In genomic region chr6:149057947-149058391, GRCm38 (mm10) we compare ENCODE assay signal across 9 mouse cellular contexts. TPM values are rescaled to one million over a fixed set of nuclear protein-coding genes. Genes with fewer than 3 reads are reported as not detected.
DNase-seq lines count a peak whose midpoint lies in the region; ATAC-seq and TF ChIP-seq lines count a peak whose summit lies in the region.
"Had no signal": no experiment of that assay in that cellular context is flagged by ENCODE, and none has a peak within 500 bp of the region (broad histone marks: within the 10 kb centered on the region; RNA-seq: fewer than 3 reads in every experiment).

No protein-coding gene starts in this region.

- intact Hi-C loops in heart, adult 2 months (cut with DNase I), result loop anchor here (1.0 to 5.0 kb wide), 3 partner anchors 44 to 319 kb away; partner anchors contain the start of gene Dennd5b

- H3K27ac ChIP-seq in heart, adult 2 months, result peak overlapping the region; percentile 21; the same call in 1 of the 2 replicates
- no peak overlapping the region for H3K27ac ChIP-seq in heart, embryonic 11.5 days (ENCODE audit: low read depth, low read length)
- H3K27ac ChIP-seq in bone marrow macrophage, adult 2 months (ENCODE audit: insufficient read depth, low read depth, low read length), result no peak overlapping the region
- H3K27ac ChIP-seq: lung, embryonic 15.5 days had no signal

- H3K27me3 ChIP-seq in heart, adult 2 months (ENCODE audit: control insufficient read depth, insufficient read depth, low read length), result no peaks in the 10 kb centered on the region
- H3K27me3 ChIP-seq in heart, embryonic 11.5 days (ENCODE audit: control insufficient read depth, insufficient read depth, low read length), result no peaks in the 10 kb centered on the region
- H3K27me3 ChIP-seq in C2C12 (ENCODE audit: control insufficient read depth, insufficient read depth, insufficient read length), result no peaks in the 10 kb centered on the region
- H3K27me3 ChIP-seq: lung, embryonic 15.5 days had no signal

- no peak overlapping the region for H3K9ac ChIP-seq in heart, adult 2 months (ENCODE audit: low read depth, low read length)
- no peak overlapping the region for H3K9ac ChIP-seq in heart, embryonic 11.5 days (ENCODE audit: low read depth, low read length)
- H3K9ac ChIP-seq: lung, embryonic 15.5 days had no signal

- ATAC-seq in heart, embryonic 11.5 days (replicated peaks; ENCODE audit: insufficient number of reproducible peaks, low FRiP score, low TSS enrichment), result no peak
- ATAC-seq in hematopoietic stem cell, adult 5-6 weeks (replicated peaks in 1 of 2; ENCODE audit: insufficient read depth in 1 of 2, low FRiP score in 2 of 2, low TSS enrichment in 1 of 2, low read depth in 1 of 2, poor library complexity in 2 of 2, severe bottlenecking in 2 of 2), result peak; percentile 72 to 75
- ATAC-seq in megakaryocyte progenitor cell, adult 5-6 weeks (replicated peaks; ENCODE audit: poor library complexity), result peak; percentile 95

- peak; percentile 88 for TF ChIP-seq CTCF in heart, adult 2 months (IDR thresholded peaks at IDR 0.05)
- TF ChIP-seq CTCF in C2C12 (IDR thresholded peaks at IDR 0.05; ENCODE audit: control insufficient read depth, insufficient read depth, insufficient read length), result peak; percentile 9
- 0 out of 2 replicates have a peak, but pooled peaks have one; percentile 34 for TF ChIP-seq CTCF in bone marrow macrophage, adult 2 months (IDR thresholded peaks at IDR 0.05; ENCODE audit: low read depth, low read length)

- peaks cover 2% of the 10 kb centered on the region for H3K79me3 ChIP-seq in C2C12 (ENCODE audit: low read depth)

- peak in 1 of 2 experiments; percentile 18 for DNase-seq in heart, adult 2 months
- no peak for DNase-seq in T-cell, adult 2 months (ENCODE audit: low spot score)
- DNase-seq in left cerebral cortex, adult 9 months (ENCODE audit: low spot score in 2 of 2), result no peak

- H3K36me3 ChIP-seq in heart, adult 2 months (ENCODE audit: control insufficient read depth, insufficient read depth, low read length), result peaks cover 12% of the 10 kb centered on the region; the same call in 1 of the 2 replicates
- no peaks in the 10 kb centered on the region for H3K36me3 ChIP-seq in heart, embryonic 11.5 days (ENCODE audit: control insufficient read depth, insufficient read depth, low read length)
- H3K36me3 ChIP-seq in C2C12 (ENCODE audit: control insufficient read depth, insufficient read depth), result peaks cover 9% of the 10 kb centered on the region
- H3K36me3 ChIP-seq: lung, embryonic 15.5 days had no signal

- H3K4me2 ChIP-seq in heart, embryonic 11.5 days, result no peak overlapping the region
- H3K4me2 ChIP-seq: lung, embryonic 15.5 days had no signal

- no peak for TF ChIP-seq POLR2A in heart, adult 2 months (IDR thresholded peaks at IDR 0.05; ENCODE audit: insufficient read depth, low read depth, low read length)
- no peak for TF ChIP-seq POLR2A in bone marrow macrophage, adult 2 months (IDR thresholded peaks at IDR 0.05; ENCODE audit: borderline replicate concordance, low read depth, low read length)

- 21% methylated on average over 3 of the region's 3 CpGs for WGBS in heart, adult 2 months
- 29% methylated on average over 3 of the region's 3 CpGs for WGBS in heart, embryonic 11.5 days (ENCODE audit: insufficient replicate concordance)

- 0 out of 2 replicates have a peak, but pooled peaks have one; percentile 47 for TF ChIP-seq EP300 in heart, adult 2 months (IDR thresholded peaks at IDR 0.05; ENCODE audit: insufficient read depth, low read depth, low read length)

- no peaks in the 10 kb centered on the region; the same call in 1 of the 2 replicates for H3K79me2 ChIP-seq in heart, adult 2 months (replicated peaks; ENCODE audit: control insufficient read depth, insufficient read depth, low read length)
- H3K79me2 ChIP-seq in C2C12 (ENCODE audit: control insufficient read depth, insufficient read depth), result no peaks in the 10 kb centered on the region

- no peak overlapping the region for H3ac ChIP-seq in C2C12 (ENCODE audit: control insufficient read depth, insufficient read length, low read depth)

- H3K4me1 ChIP-seq in heart, adult 2 months (ENCODE audit: control insufficient read depth, insufficient read depth, low read length), result peaks cover 3% of the 10 kb centered on the region
- H3K4me1 ChIP-seq in heart, embryonic 11.5 days (ENCODE audit: control insufficient read depth, insufficient read depth, low read length), result no peaks in the 10 kb centered on the region
- no peaks in the 10 kb centered on the region for H3K4me1 ChIP-seq in bone marrow macrophage, adult 2 months (ENCODE audit: control insufficient read depth, insufficient read depth, low read length)
- H3K4me1 ChIP-seq: lung, embryonic 15.5 days had no signal

- H3K9me3 ChIP-seq in heart, embryonic 11.5 days (replicated peaks; ENCODE audit: control insufficient read depth, low read length), result no peaks in the 10 kb centered on the region
- H3K9me3 ChIP-seq: lung, embryonic 15.5 days had no signal

- H3K4me3 ChIP-seq in heart, adult 2 months, result no peak overlapping the region
- no peak overlapping the region for H3K4me3 ChIP-seq in heart, embryonic 11.5 days (ENCODE audit: low read depth, low read length)
- H3K4me3 ChIP-seq in C2C12 (ENCODE audit: insufficient read depth, poor library complexity, severe bottlenecking), result no peak overlapping the region
- no peak overlapping the region for H3K4me3 ChIP-seq in bone marrow macrophage, adult 2 months (ENCODE audit: insufficient read depth, low read length)
- H3K4me3 ChIP-seq: lung, embryonic 15.5 days had no signal

TF ChIP-seq in C2C12, 6 proteins besides CTCF, POLR2A, EP300 and RAD21:
- TF ChIP-seq USF1 (IDR thresholded peaks at IDR 0.05; ENCODE audit: low read depth) (no peak), MYOG (IDR thresholded peaks at IDR 0.05; ENCODE audit: control insufficient read depth, extremely low read depth, insufficient read length) (no peak), CEBPB (IDR thresholded peaks at IDR 0.05; ENCODE audit: low read depth) (no peak), MAX (IDR thresholded peaks at IDR 0.05) (no peak), MYOD1 (IDR thresholded peaks at IDR 0.05; ENCODE audit: control insufficient read depth, insufficient read length, low read depth) (no peak), FOSL1 (IDR thresholded peaks at IDR 0.05; ENCODE audit: insufficient read depth, low read length, poor library complexity, severe bottlenecking) (no peak)

RNA-seq across cellular contexts. Expression of gene Dennd5b, which starts 43.5 kb away (rescaled TPM):
- total RNA-seq in heart, adult 2 months (2021), result 10 to 100 TPM; 16.0 to 17.8 TPM
- polyA plus RNA-seq in heart, adult 2 months (2012; rRNA removed), result 3.7 and 5.9 TPM in 2 replicates
- polyA plus RNA-seq in heart, embryonic 11.5 days (2014; fragmentation: Nextera tagmentation; extraction: Ambion mirVana), result 8.4 and 11.1 TPM in 2 replicates
- polyA plus RNA-seq in C2C12 (2012; fragmentation: generic; extraction: Trizol), result 2.6 TPM
- polyA plus RNA-seq in bone marrow macrophage, adult 2 months (2012; ENCODE audit: insufficient read depth, insufficient read length, missing spikeins), result 0.19 and 0.87 TPM in 2 replicates
- total RNA-seq in hematopoietic stem cell, adult 5-6 weeks (2017), result 6.6 and 7.8 TPM in 2 replicates
- total RNA-seq in megakaryocyte progenitor cell, adult 5-6 weeks (2015), result 2.6 and 3.1 TPM in 2 replicates
- total RNA-seq in megakaryocyte progenitor cell, adult 5-6 weeks (2017), result 2.3 and 4.3 TPM in 2 replicates

Comparison
In these comparisons a context has a peak if more than half of its experiments do, and no peak if none do; other contexts are left out.
1. CTCF ChIP-seq: peak in every context shown above with its lines; median percentile 88 in heart, adult 2 months; 34 in bone marrow macrophage, adult 2 months; 9 in C2C12.